Mouse (Mus musculus) forebrain, embryonic 16.5 days (tissue): ENCODE measurements around the gene Nckap5l. TPM values are rescaled to one million over a fixed set of nuclear protein-coding genes. Genes with fewer than 3 reads are reported as not detected.

ENCODE experiments used
- ATAC-seq: fragments of 200-750 bp; cut with Nextera tagmentation; 2 replicates; pipeline ENCODE4 v1.8.0; 2017; ENCODE audit warnings: mild to moderate bottlenecking, moderate library complexity
- H3K27ac ChIP-seq: fragments of 300-500 bp; sonication (generic); 2 replicates; pipeline ENCODE4 v1.5.1; 2014; ENCODE audit warnings: low read length, control low read depth
- H3K27me3 ChIP-seq: fragments of 300-500 bp; sonication (generic); replicated peaks from 2 replicates; pipeline ENCODE4 v1.6.1; 2014; ENCODE audit warnings: low read length; ENCODE audit not compliant: control insufficient read depth, insufficient read depth
- H3K36me3 ChIP-seq: fragments of 300-500 bp; sonication (generic); 2 replicates; pipeline ENCODE4 v1.6.1; 2014; ENCODE audit not compliant: control insufficient read depth, insufficient read depth
- H3K4me1 ChIP-seq: fragments of 300-500 bp; sonication (generic); replicated peaks from 2 replicates; pipeline ENCODE4 v1.6.1; 2014; ENCODE audit warnings: low read length; ENCODE audit not compliant: control insufficient read depth, insufficient read depth
- H3K4me2 ChIP-seq: fragments of 300-500 bp; sonication (generic); 2 replicates; pipeline ENCODE4 v1.6.1; 2014; ENCODE audit warnings: mild to moderate bottlenecking, low read length, control low read depth
- H3K4me3 ChIP-seq: fragments of 300-500 bp; sonication (generic); replicated peaks from 2 replicates; pipeline ENCODE4 v1.5.1; 2014; ENCODE audit warnings: mild to moderate bottlenecking, low read length, control low read depth
- H3K9ac ChIP-seq: fragments of 300-500 bp; sonication (generic); replicated peaks from 2 replicates; pipeline ENCODE4 v1.6.1; 2014; ENCODE audit warnings: low read depth, low read length, control low read depth
- H3K9me3 ChIP-seq: fragments of 300-500 bp; sonication (generic); 2 replicates; pipeline ENCODE4 v1.6.1; 2016; ENCODE audit warnings: low read length; ENCODE audit not compliant: control insufficient read depth
- WGBS: fragments of 180-500 bp; shearing (Covaris S2); extraction: QIAGEN DNeasy Blood & Tissue Kit; methylation state at CpG from one replicate; pipeline ENCODE4 v1.1.7; 2014; 5-methylcytosine and 5-hydroxymethylcytosine counted together
- polyA plus RNA-seq: library from polyadenylated mRNA; unstranded; fragments of >200 nt; fragmentation: Nextera tagmentation; extraction: Ambion mirVana; gene quantifications from 2 replicates; pipeline ENCODE4 v1.2.1, GENCODE M21; 2015

The Nckap5l gene
- 12.5 and 12.7 TPM in 2 replicates for polyA plus RNA-seq

- Histone ChIP-seq H3K36me3 (no peaks in the 10 kb centered on the region), H3K27me3 (no peaks in the 10 kb centered on the region), H3K4me2 (peak within 1 kb of the TSS; percentile 80), H3K4me1 (peaks cover 31% of the 10 kb centered on the region), H3K4me3 (peak within 1 kb of the TSS; percentile 80), H3K27ac (peak within 1 kb of the TSS; percentile 84), H3K9ac (peak within 1 kb of the TSS; percentile 78), H3K9me3 (no peaks in the 10 kb centered on the region)
- under 1% methylated on average over 43 of the region's 45 CpGs for WGBS
- ATAC-seq: peak; percentile 96
Measured at GRCm38 (mm10) chr15:99457606-99458401, at the start of gene Nckap5l. TSS of gene Nckap5l (minus strand) at chr15:99457748.

- ATAC-seq: no peak
- Histone ChIP-seq H3K4me1 (peaks cover 14% of the 10 kb centered on the region), H3K27ac (no peak overlapping the region), H3K27me3 (no peaks in the 10 kb centered on the region), H3K9me3 (no peaks in the 10 kb centered on the region), H3K9ac (no peak overlapping the region), H3K36me3 (no peaks in the 10 kb centered on the region), H3K4me2 (no peak overlapping the region), H3K4me3 (no peak overlapping the region)
- WGBS: 82% methylated on average over 15 of the region's 15 CpGs
Measured at GRCm38 (mm10) chr15:99505324-99506095, 48.0 kb upstream of the Nckap5l start.

GRCm38 (mm10) chr15:99503256-99503655, 45.7 kb upstream of the Nckap5l start:
- Histone ChIP-seq H3K4me2 (no peak overlapping the region), H3K36me3 (no peaks in the 10 kb centered on the region), H3K4me3 (no peak overlapping the region), H3K27me3 (no peaks in the 10 kb centered on the region), H3K27ac (no peak overlapping the region), H3K9ac (no peak overlapping the region), H3K9me3 (no peaks in the 10 kb centered on the region), H3K4me1 (peaks cover 14% of the 10 kb centered on the region)
- no peak for ATAC-seq
- 87% methylated on average over 5 of the region's 5 CpGs for WGBS

GRCm38 (mm10) chr15:99502311-99502831, 44.8 kb upstream of the Nckap5l start:
- Histone ChIP-seq H3K4me2 (no peak overlapping the region), H3K27me3 (no peaks in the 10 kb centered on the region), H3K36me3 (no peaks in the 10 kb centered on the region), H3K27ac (peak overlapping the region; percentile 51), H3K4me1 (peaks cover 20% of the 10 kb centered on the region), H3K9ac (no peak overlapping the region), H3K9me3 (no peaks in the 10 kb centered on the region), H3K4me3 (no peak overlapping the region)
- ATAC-seq: peak; percentile 51
- WGBS: 56% methylated on average over 12 of the region's 12 CpGs

- Histone ChIP-seq H3K36me3 (no peaks in the 10 kb centered on the region), H3K9ac (no peak overlapping the region; the same call in 1 of the 2 replicates), H3K4me2 (no peak overlapping the region), H3K4me3 (no peak overlapping the region), H3K4me1 (peaks cover 22% of the 10 kb centered on the region), H3K27me3 (no peaks in the 10 kb centered on the region), H3K9me3 (no peaks in the 10 kb centered on the region), H3K27ac (peak overlapping the region; percentile 51)
- peak; percentile 24 for ATAC-seq
- 51% methylated on average over 20 of the region's 20 CpGs for WGBS
Measured at GRCm38 (mm10) chr15:99501292-99502260, 44.0 kb upstream of the Nckap5l start.

- no peak overlapping the region for H3K27ac ChIP-seq
- 64% methylated on average over 5 of the region's 5 CpGs for WGBS
- no peak for ATAC-seq
Measured at GRCm38 (mm10) chr15:99500320-99500719, 42.8 kb upstream of the Nckap5l start.

GRCm38 (mm10) chr15:99499726-99500125, 42.2 kb upstream of the Nckap5l start:
- Histone ChIP-seq H3K4me3 (no peak overlapping the region), H3K4me1 (peaks cover 22% of the 10 kb centered on the region), H3K27ac (no peak overlapping the region), H3K4me2 (no peak overlapping the region), H3K36me3 (no peaks in the 10 kb centered on the region), H3K9ac (no peak overlapping the region), H3K9me3 (no peaks in the 10 kb centered on the region), H3K27me3 (0 out of 2 replicates have a peak, but pooled peaks cover 3% of the 10 kb centered on the region)
- 66% methylated on average over 6 of the region's 6 CpGs for WGBS
- no peak for ATAC-seq

More at GRCm38 (mm10) chr15:99500320-99500719, 42.8 kb upstream of the Nckap5l start:
- H3K27me3 ChIP-seq: 0 out of 2 replicates have a peak, but pooled peaks cover 3% of the 10 kb centered on the region
- peaks cover 22% of the 10 kb centered on the region for H3K4me1 ChIP-seq
- H3K9ac ChIP-seq: no peak overlapping the region
- no peak overlapping the region for H3K4me3 ChIP-seq
- H3K36me3 ChIP-seq: no peaks in the 10 kb centered on the region
- H3K4me2 ChIP-seq: no peak overlapping the region
- H3K9me3 ChIP-seq: no peaks in the 10 kb centered on the region

- Histone ChIP-seq H3K9ac (no peak overlapping the region), H3K4me1 (peaks cover 22% of the 10 kb centered on the region), H3K36me3 (no peaks in the 10 kb centered on the region), H3K27ac (no peak overlapping the region), H3K27me3 (0 out of 2 replicates have a peak, but pooled peaks cover 3% of the 10 kb centered on the region), H3K9me3 (no peaks in the 10 kb centered on the region), H3K4me2 (no peak overlapping the region), H3K4me3 (no peak overlapping the region)
- ATAC-seq: no peak
- 87% methylated on average over 4 of the region's 4 CpGs for WGBS
Measured at GRCm38 (mm10) chr15:99498781-99499180, 41.2 kb upstream of the Nckap5l start.
